Mouse (Mus musculus) CD4-positive helper T cell, adult 2 months (primary cell): ENCODE results near the gene Sh2d1a.

Experiments used
- DNase-seq: peaks from one replicate; pipeline ENCODE4 v3.0.0-alpha.2; 2012; ENCODE audit warnings: low read depth, missing footprints, low spot score

Gene Sh2d1a

GRCm38 (mm10) chrX:42502291-42503043, at the start of gene Sh2d1a:
Gene Sh2d1a, plus strand, starts transcription at chrX:42502453.
- DNase-seq, result peak; percentile 80

GRCm38 (mm10) chrX:42453001-42453400, 49.3 kb upstream of the Sh2d1a start:
- DNase-seq, result no peak

- no peak for DNase-seq
Measured at GRCm38 (mm10) chrX:42454533-42454932, 47.7 kb upstream of the Sh2d1a start.

- no peak for DNase-seq
Measured at GRCm38 (mm10) chrX:42489446-42489845, 12.8 kb upstream of the Sh2d1a start, which contains the start of gene Tex13c2. Gene Tex13c2, plus strand, starts transcription at chrX:42489691.

- no peak for DNase-seq
Measured at GRCm38 (mm10) chrX:42490336-42490735, 11.9 kb upstream of the Sh2d1a start.

- no peak for DNase-seq
Measured at GRCm38 (mm10) chrX:42500538-42500937, 1.7 kb upstream of the Sh2d1a start.

GRCm38 (mm10) chrX:42511105-42511504, 8.9 kb downstream of the Sh2d1a start:
- peak; percentile 61 for DNase-seq

- peak; percentile 56 for DNase-seq
Measured at GRCm38 (mm10) chrX:42512567-42512966, 10.3 kb downstream of the Sh2d1a start.

- DNase-seq, result no peak
Measured at GRCm38 (mm10) chrX:42522868-42523267, 20.6 kb downstream of the Sh2d1a start.

- DNase-seq, result no peak
Measured at GRCm38 (mm10) chrX:42530703-42531102, 28.4 kb downstream of the Sh2d1a start.

- peak; percentile 6 for DNase-seq
Measured at GRCm38 (mm10) chrX:42540030-42540755, 37.9 kb downstream of the Sh2d1a start.

- DNase-seq, result peak; percentile 75
Measured at GRCm38 (mm10) chrX:42540756-42541053, 38.5 kb downstream of the Sh2d1a start.

- no peak for DNase-seq
Measured at GRCm38 (mm10) chrX:42545076-42545475, 42.8 kb downstream of the Sh2d1a start.

GRCm38 (mm10) chrX:42548513-42548912, 46.3 kb downstream of the Sh2d1a start:
- DNase-seq, result peak; percentile 1

- DNase-seq, result peak; percentile 49
Measured at GRCm38 (mm10) chrX:42557284-42557683, 55.0 kb downstream of the Sh2d1a start.

- no peak for DNase-seq
Measured at GRCm38 (mm10) chrX:42558683-42559082, 56.4 kb downstream of the Sh2d1a start.
